Mouse (Mus musculus): ENCODE data around the gene Osbpl10.

Gene Osbpl10

DNA sequence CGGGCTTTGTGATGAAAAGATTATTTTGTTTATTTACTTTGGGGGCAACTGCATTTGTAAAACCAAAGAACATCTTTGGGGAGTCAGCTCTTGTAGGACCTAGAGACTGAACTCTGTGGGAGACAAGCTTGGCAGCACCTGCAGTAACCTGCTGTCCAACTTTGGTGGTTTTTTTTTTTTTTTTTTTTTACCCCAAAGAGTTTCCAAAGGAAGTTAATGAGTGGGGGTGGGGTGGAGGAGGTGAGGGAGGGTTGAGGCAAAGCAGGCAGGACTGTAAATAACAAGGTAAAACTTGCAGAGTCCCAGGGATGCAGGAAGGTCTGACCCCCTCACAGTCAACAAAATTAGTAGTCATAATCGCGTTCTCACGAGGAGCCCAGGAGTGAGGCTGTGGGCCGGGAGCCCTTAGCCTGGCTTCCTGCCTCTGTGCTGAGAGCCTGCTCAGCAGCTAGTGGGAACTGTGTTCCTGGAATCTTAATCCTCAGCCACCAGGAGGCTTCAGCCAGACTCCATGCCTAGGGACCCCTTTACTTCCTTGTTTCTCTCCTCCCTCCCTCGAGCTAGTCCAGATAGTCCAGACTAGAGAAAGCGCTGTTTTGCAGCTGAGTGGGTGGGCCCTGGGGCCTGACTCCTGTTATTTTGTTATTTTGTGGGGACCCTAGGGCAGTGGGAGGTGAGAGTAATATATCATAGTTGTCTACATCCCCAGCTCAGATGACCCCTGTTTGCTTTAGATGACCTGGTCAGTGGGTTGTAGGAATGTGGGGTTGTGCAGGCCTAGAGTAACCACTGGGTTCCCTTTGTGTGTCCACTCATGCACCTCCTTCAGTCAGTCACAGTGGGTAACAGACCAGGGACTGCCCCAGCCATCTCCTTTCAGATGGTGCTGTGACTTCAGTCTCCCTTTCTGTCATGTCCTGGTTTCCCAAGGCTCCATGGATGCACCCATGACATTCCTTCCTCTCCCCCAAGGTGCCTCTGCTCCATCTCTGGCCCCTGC lies 236.5 kb downstream of the Osbpl10 start:
- in situ Hi-C loops (cut with MboI; ENCODE audit: low sequenced_read_pairs) = no loop called here

- in situ Hi-C loops (cut with MboI; ENCODE audit: low sequenced_read_pairs) = no loop called here
Measured at GRCm38 (mm10) chr9:115215830-115216701, 237.7 kb downstream of the Osbpl10 start.

- in situ Hi-C loops (cut with MboI; ENCODE audit: low sequenced_read_pairs) = no loop called here
Measured at GRCm38 (mm10) chr9:115217984-115218383, 239.6 kb downstream of the Osbpl10 start.

DNA sequence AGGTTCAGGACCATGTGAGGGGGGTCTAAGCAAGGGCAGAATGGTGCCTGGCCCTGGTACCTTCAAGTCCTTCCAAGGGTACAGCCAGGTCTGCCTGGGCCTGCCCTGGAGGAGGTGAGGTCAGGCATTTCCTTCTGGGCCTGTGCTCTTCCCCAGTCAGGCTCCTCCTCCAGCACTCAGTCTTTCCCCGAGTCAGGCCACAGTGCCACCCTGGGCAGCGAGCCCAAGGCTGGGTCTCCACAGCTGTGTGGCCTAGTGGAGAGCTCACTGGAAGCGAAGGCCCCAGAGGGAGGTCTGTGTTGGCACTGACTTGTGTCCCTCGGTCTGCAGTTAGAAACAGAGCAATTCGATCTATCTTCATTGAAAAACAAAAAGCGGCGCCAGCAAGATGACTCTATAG lies 242.1 kb downstream of the Osbpl10 start:
- in situ Hi-C loops (cut with MboI; ENCODE audit: low sequenced_read_pairs) = no loop called here

- in situ Hi-C loops (cut with MboI; ENCODE audit: low sequenced_read_pairs) = no loop called here
Measured at GRCm38 (mm10) chr9:115221265-115221664, 242.9 kb downstream of the Osbpl10 start.

- in situ Hi-C loops (cut with MboI; ENCODE audit: low sequenced_read_pairs) = no loop called here
Measured at GRCm38 (mm10) chr9:115224744-115225354, 246.5 kb downstream of the Osbpl10 start.

DNA sequence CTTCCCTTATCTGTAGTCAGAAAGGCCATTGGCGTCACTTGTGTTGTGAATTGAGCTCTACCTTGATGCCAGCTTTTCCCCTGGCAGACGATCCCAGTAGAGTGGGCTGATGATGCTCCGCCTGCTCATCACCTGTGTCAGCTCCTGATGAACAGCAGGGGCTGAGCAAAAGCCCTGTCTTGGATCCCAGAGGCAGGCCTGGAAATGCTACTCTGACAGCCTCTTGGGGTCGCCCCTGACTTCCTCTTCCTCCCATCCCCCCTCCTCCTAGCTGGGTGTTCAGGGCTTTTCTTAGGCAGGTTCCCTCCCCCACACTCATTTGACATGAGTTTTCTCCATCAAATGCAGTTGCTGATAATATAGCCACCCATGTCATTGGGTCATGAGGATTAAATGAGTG lies 250.8 kb downstream of the Osbpl10 start:
- in situ Hi-C loops (cut with MboI; ENCODE audit: low sequenced_read_pairs) = no loop called here

DNA sequence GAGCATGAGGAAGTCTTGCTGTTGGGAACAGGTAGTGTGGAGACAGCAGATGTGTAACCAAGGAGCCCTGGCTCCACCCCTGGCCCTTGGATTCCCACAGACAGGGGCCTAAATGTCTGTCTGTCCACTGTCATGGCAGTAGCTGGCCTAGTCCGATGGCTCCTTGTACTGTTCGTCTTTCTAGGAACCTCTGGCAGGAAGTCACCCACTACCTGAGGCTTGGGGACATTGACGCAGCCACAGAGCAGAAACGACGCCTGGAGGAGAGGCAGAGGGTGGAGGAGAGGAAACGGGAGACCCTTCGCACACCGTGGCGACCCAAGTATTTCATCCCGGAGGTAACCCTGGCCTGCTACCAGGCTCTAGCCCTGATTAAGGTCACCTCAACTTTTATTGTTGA lies 251.3 kb downstream of the Osbpl10 start:
- in situ Hi-C loops (cut with MboI; ENCODE audit: low sequenced_read_pairs) = no loop called here

- in situ Hi-C loops (cut with MboI; ENCODE audit: low sequenced_read_pairs) = no loop called here
Measured at GRCm38 (mm10) chr9:115230141-115230540, 251.8 kb downstream of the Osbpl10 start.

DNA sequence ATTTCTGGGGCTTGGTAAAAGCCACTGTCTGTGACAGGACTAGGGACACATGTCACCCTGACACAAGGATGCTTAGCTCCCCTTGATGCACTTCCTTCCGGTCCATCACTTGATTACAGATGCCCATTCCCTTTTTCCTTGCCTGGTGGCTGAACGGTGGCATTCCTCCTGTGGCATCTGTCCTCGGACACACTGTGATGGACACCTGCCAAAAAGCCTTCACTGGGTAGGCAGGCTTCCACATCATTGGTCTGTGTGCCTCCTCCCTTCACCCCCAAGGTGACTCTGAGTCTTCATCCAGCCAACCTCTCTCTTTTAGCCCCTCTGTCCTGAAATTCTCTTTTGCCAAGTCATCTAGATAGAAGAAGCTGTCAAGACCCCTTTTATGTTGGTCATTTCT lies 253.1 kb downstream of the Osbpl10 start:
- in situ Hi-C loops (cut with MboI; ENCODE audit: low sequenced_read_pairs) = no loop called here

- in situ Hi-C loops (cut with MboI; ENCODE audit: low sequenced_read_pairs) = no loop called here
Measured at GRCm38 (mm10) chr9:115233721-115234120, 255.4 kb downstream of the Osbpl10 start.

DNA sequence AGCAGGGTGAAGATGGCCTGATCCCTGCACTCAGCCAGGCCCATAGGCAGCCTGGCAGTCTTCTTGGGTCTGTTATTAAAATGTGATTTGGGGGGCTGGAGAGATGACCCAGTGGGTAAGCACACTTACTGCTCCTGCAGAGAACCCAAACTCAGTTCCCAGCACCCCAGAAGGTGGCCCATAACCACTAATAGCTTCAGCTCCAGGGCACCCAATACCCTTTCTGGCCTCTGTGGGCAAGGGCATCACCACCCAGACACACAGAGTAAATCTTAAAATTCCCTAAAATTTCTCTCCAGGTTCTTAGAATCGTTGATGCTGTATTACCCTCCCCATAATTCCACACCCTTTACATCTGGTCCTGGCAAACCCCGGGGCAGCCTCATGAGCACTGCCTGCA lies 256.2 kb downstream of the Osbpl10 start:
- in situ Hi-C loops (cut with MboI; ENCODE audit: low sequenced_read_pairs) = no loop called here

- in situ Hi-C loops (cut with MboI; ENCODE audit: low sequenced_read_pairs) = no loop called here
Measured at GRCm38 (mm10) chr9:115236352-115236841, 258.0 kb downstream of the Osbpl10 start.

GRCm38 (mm10) chr9:115237943-115238342 lies 259.6 kb downstream of the Osbpl10 start:
- in situ Hi-C loops (cut with MboI; ENCODE audit: low sequenced_read_pairs) = no loop called here

GRCm38 (mm10) chr9:115239861-115240260 lies 261.5 kb downstream of the Osbpl10 start:
- in situ Hi-C loops (cut with MboI; ENCODE audit: low sequenced_read_pairs) = no loop called here

DNA sequence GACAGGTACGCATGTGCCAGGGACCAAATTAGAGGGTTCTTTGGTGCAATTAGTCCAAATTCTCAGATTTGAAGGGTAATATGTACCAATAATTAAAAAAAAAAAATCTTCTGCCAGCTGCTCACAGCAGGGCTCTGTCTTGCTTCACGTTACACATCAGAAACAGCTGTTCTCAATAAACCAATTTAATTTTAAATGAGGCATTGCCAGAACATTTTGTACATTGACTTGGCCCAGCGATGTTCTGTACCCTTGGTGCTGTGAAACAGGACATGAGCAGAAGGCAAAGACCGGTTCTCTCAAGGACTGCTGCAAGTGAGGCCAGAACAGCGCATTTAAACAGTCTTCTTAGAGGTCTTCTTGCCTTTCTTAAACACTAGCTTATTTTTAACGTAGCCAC lies 265.3 kb downstream of the Osbpl10 start:
- in situ Hi-C loops (cut with MboI; ENCODE audit: low sequenced_read_pairs) = no loop called here

DNA sequence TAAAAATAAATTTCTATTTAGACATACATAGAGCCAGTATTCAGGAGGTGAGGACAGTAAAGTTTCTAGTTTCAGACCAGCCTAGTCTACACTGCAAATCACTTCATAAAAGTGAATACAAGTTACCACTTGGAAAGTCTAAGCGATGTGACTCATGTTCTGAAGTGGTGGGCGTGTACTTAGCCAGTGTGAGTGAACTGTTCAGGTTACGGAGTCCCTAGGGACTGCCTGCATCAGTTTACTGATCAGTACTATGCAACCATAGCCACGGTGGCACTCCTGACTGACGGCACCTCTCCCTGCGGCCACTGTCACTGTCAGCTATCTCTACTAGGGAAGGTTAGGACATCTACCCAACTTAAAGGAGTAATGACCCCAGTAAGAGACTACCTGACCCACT lies 266.7 kb downstream of the Osbpl10 start:
- in situ Hi-C loops (cut with MboI; ENCODE audit: low sequenced_read_pairs) = no loop called here

- in situ Hi-C loops (cut with MboI; ENCODE audit: low sequenced_read_pairs) = no loop called here
Measured at GRCm38 (mm10) chr9:115249145-115249544, 270.8 kb downstream of the Osbpl10 start.

DNA sequence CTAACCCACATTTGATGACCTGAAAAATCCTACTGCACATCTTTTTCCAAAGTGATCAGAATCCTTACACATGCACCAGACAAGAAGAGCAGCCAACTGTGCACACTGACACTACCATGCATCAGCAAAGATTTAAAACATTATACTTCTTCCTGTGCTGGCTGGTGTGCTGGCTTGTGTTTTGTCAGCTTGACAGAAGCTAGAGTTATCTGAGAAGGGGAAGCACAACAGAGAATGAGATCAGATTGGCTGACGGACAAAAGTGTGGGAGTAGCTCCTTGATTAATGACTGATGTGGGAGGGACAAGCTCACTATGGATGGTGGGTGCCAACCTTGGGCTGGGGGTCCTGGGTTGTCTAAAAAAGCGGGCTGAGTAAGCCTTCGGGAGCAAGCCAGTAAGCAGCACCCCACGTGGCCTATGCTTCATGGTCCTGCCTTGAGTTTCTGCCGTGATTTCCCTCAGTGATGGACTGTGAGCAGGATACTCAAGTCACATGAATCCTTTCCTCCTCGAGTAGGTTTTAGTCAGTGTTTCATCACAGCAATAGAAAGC lies 279.4 kb downstream of the Osbpl10 start:
- in situ Hi-C loops (cut with MboI; ENCODE audit: low sequenced_read_pairs) = no loop called here

DNA sequence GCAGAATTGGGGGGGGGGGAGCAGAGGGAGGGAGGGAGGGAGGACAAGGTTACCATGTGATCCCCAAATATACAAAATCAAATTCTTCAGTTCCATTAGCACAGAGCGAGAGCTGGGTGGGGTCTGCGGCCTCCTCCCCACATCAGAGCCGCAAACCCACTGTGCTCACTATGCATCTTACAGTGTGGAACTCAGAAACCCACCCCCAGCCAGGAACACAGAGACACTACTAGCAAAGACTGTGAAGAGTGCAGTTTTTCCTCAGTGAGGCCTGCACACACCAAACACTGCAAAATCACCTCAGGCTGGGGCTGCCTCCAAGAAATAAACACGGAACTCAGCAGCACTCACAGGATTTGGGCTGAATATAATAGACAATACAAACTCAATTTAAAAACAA lies 281.5 kb downstream of the Osbpl10 start:
- in situ Hi-C loops (cut with MboI; ENCODE audit: low sequenced_read_pairs) = no loop called here

DNA sequence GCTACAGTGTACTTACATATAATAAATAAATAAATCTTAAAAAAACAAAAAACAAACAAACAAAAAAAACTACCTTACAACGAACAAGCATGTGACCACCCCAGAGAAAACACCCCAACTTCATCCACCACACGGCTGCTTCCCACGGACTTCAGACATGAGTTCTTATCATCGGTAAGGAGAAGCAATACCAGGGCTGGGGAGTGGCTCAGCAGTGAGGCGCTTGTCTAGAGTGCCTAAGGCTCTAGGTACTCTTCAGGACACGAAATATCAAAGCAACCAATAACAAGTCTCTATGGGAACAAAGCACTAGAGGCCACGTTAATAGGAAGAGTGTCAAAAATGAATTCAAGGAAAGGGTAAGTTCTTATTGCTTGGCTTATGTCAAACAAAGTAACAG lies 282.1 kb downstream of the Osbpl10 start:
- in situ Hi-C loops (cut with MboI; ENCODE audit: low sequenced_read_pairs) = no loop called here

Data from CH12F3 (cell line).